Mouse (Mus musculus) limb, embryonic 10.5 days (tissue): Measurements from ENCODE around the gene Ttc12. TPM values are rescaled to one million over a fixed set of nuclear protein-coding genes. Genes with fewer than 3 reads are reported as not detected.

Experiments
- DNase-seq: peaks from one replicate; pipeline ENCODE4 v3.0.0-alpha.2; 2017; ENCODE audit warnings: low spot score
- H3K27ac ChIP-seq: fragments of 300-500 bp; sonication (generic); 2 replicates; pipeline ENCODE4 v1.5.1; 2016; ENCODE audit warnings: mild to moderate bottlenecking
- H3K27me3 ChIP-seq: fragments of 300-500 bp; sonication (generic); 2 replicates; pipeline ENCODE4 v1.6.1; 2016; ENCODE audit warnings: low read depth, mild to moderate bottlenecking; ENCODE audit not compliant: poor library complexity, severe bottlenecking
- H3K36me3 ChIP-seq: fragments of 300-500 bp; sonication (generic); 2 replicates; pipeline ENCODE4 v1.6.1; 2016; ENCODE audit warnings: mild to moderate bottlenecking, moderate library complexity
- H3K4me1 ChIP-seq: fragments of 300-500 bp; sonication (generic); 2 replicates; pipeline ENCODE4 v1.6.1; 2016
- H3K4me3 ChIP-seq: fragments of 300-500 bp; sonication (generic); 2 replicates; pipeline ENCODE4 v1.5.1; 2016; ENCODE audit warnings: mild to moderate bottlenecking, moderate library complexity
- H3K9me3 ChIP-seq: fragments of 300-500 bp; sonication (generic); replicated peaks from 2 replicates; pipeline ENCODE4 v1.6.1; 2016; ENCODE audit warnings: mild to moderate bottlenecking
- WGBS: fragments of 180-500 bp; shearing (Covaris S2); methylation state at CpG from one replicate; pipeline ENCODE4 v1.1.7; 2016; 5-methylcytosine and 5-hydroxymethylcytosine counted together
- polyA plus RNA-seq: library from polyadenylated mRNA; unstranded; fragments of >200 nt; fragmentation: Nextera tagmentation; extraction: Ambion mirVana; gene quantifications from 2 replicates; pipeline ENCODE4 v1.2.1, GENCODE M21; 2016

The Ttc12 gene
- polyA plus RNA-seq, 1 experiment from 2014 or later, result 1.7 TPM

DNA sequence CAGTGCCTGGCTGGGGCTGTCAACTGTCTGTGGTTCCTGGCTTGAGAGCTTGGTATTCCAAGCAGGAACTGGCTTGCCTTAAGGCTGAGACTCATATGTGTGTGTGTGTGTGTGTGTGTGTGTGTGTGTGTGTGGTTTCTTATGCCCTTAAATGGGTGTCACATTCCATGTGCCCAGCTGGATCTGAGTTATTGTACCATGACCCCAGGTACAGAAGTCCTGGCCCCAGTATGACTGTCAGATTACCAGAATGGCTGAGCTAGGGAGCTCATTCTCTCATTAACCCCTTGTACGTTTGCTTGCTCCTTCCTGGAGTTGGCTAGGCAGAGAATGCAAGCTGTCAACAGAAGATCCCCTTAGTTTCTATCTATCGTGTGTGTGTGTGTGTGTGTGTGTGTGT lies 28.3 kb upstream of the Ttc12 start:
- no peaks in the 10 kb centered on the region for H3K9me3 ChIP-seq
- no peaks in the 10 kb centered on the region for H3K27me3 ChIP-seq
- H3K27ac ChIP-seq, result no peak overlapping the region
- H3K4me1 ChIP-seq, result no peaks in the 10 kb centered on the region
- DNase-seq, result no peak
- H3K36me3 ChIP-seq, result no peaks in the 10 kb centered on the region
- no peak overlapping the region for H3K4me3 ChIP-seq
- WGBS, result 64% methylated on average over 2 of the region's 2 CpGs

DNA sequence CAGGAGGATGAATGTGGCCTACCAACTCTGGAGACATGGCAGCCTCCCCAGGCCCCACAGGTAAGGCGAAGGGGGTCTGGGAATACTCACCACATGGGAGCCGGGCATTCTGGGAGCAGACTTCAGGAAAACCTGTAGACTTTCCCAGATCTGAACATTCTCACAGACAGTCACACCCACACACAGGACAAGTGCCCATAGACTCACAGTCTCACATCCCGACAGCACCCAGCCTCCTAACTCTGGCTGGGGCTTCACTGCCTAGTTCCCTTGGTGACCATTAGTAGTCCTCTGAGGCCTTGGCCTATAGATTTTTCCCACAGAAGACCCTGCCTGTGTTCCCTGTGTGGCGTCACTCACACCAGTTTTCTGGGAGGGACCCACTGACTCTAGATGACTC lies 24.6 kb upstream of the Ttc12 start:
- Histone ChIP-seq H3K36me3 (no peaks in the 10 kb centered on the region), H3K27ac (no peak overlapping the region), H3K27me3 (no peaks in the 10 kb centered on the region), H3K4me1 (no peaks in the 10 kb centered on the region), H3K4me3 (no peak overlapping the region), H3K9me3 (no peaks in the 10 kb centered on the region)
- DNase-seq, result no peak
- WGBS, result 91% methylated on average over 4 of the region's 4 CpGs

DNA sequence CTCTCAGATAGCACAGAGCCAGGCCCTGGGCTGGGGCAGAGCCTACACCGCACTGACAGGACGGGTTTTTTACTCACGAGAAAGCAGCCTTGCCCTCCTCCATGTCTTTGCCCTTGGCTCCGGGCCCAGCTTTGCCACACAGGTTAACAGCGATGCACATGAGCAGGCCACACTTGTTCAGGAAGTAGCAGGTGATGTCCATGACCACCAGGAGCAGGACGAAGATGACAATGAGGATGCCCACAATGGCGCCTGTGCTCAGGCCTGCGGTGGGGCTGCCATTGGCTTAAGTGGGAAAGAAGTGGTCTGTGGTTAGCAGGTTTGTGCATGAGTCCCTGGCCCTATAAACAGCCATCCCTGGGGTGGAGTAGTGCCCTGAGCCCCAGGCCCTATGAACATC lies 23.6 kb upstream of the Ttc12 start:
- H3K9me3 ChIP-seq, result no peaks in the 10 kb centered on the region
- WGBS, result 92% methylated on average over 8 of the region's 8 CpGs

DNA sequence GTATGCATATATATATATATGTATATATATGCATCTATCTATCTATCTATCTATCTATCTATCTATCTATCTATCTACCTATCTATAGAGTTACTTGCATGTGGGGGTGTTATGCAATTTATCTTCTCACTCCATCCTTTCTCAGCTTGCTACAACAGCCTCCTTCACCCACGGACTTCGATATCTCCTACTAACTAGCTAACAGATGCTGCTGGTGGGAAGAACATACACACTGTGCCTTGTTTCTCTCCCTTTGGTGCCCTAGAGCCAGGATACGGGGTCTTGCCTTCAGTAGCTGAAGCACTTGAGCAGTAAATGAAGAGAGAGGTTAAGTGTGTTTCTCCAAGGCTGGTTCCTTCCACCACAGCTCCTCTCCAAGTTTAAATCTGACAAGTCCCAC lies 23.1 kb upstream of the Ttc12 start:
- Histone ChIP-seq H3K27ac (no peak overlapping the region), H3K4me3 (no peak overlapping the region), H3K4me1 (no peaks in the 10 kb centered on the region), H3K27me3 (no peaks in the 10 kb centered on the region), H3K9me3 (no peaks in the 10 kb centered on the region), H3K36me3 (no peaks in the 10 kb centered on the region)
- WGBS, result 94% methylated on average over 3 of the region's 3 CpGs
- no peak for DNase-seq

More for the DNA sequence above, 23.6 kb upstream of the Ttc12 start:
- Histone ChIP-seq H3K4me3 (no peak overlapping the region), H3K4me1 (no peaks in the 10 kb centered on the region), H3K36me3 (no peaks in the 10 kb centered on the region), H3K27ac (no peak overlapping the region), H3K27me3 (no peaks in the 10 kb centered on the region)
- DNase-seq, result no peak

DNA sequence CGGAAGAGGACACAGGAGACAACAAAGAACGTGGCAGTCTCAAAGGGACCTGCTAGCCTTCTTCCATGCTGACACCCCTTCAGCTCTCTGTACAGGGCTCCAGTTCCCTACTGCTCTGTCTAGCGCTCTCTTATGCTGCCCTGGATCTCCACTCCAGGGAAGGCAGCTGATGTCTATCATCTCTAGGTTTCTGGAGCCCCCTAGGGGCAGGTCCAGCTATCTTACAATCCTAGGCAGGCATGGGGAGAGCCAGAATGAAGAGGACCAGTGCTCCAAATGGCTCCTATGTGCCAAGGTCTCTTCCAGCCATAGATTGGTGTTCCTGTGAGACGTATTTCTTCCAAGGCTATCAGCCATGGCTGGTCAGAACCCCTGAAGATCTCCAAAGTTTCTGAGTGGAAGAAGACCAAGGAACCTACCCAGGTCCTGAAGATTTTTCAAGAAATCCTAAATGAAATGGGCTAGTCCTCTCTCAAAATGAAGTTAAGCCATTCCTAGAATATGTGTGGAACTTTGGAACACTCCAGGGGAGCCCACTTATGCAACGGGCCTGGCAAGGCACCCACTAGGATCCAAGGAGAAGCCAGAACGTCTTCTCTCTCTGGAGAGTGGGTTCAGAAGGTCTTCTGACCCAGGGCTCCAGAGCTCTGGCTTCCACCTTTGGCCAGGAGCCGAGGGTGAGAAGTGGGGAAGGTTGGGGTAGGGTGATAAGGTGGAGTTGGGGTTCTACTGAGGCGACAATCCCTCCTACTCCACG lies 22.0 kb upstream of the Ttc12 start:
- 85% methylated on average over 9 of the region's 9 CpGs for whole genome bisulfite sequencing
- H3K36me3 ChIP-seq, result no peaks in the 10 kb centered on the region
- no peak overlapping the region for H3K27ac ChIP-seq
- H3K9me3 ChIP-seq, result no peaks in the 10 kb centered on the region
- DNase-seq, result no peak
- H3K4me3 ChIP-seq, result no peak overlapping the region
- H3K27me3 ChIP-seq, result no peaks in the 10 kb centered on the region
- no peaks in the 10 kb centered on the region for H3K4me1 ChIP-seq

DNA sequence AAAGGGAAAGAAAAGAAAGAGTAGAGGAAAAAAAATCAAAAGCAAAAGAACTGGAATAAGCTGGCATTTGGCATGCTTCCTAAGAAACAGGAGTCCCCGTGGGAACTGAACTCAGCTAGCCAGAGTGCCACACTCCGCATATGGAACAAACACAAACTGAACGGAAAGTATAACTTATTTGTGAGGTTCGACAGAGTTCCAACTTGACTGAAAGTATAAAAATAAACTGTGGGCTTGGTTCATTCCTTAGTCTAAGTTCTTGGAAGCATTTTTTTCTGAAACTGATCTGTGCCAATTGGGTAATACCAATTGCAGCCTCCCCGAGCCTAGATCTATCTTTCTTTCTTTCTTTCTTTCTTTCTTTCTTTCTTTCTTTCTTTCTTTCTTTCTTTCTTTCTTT lies 18.6 kb upstream of the Ttc12 start:
- Histone ChIP-seq H3K27me3 (no peaks in the 10 kb centered on the region), H3K9me3 (no peaks in the 10 kb centered on the region), H3K4me1 (no peaks in the 10 kb centered on the region), H3K36me3 (no peaks in the 10 kb centered on the region), H3K27ac (no peak overlapping the region), H3K4me3 (no peak overlapping the region)
- WGBS, result 86% methylated on average over 5 of the region's 5 CpGs
- DNase-seq, result no peak

DNA sequence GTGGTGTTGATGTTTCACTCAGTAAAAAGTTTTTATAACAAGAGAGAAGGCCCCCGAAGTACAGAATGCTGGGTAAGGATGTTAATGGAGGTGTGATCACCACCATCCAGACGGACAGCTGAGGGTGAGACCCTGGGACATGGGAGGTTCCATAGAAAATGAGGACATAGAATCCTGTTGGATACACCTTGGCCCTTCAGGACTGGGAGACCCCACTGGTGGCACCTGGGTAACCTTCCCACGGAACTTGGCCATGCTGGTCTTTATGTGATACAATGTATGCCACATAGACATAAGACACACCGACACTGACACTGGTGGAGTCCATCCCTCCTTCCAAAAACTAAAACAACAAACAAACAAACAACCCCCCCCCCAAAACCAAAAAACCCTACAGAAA lies 16.2 kb upstream of the Ttc12 start:
- no peaks in the 10 kb centered on the region for H3K9me3 ChIP-seq
- H3K27me3 ChIP-seq, result no peaks in the 10 kb centered on the region
- no peak overlapping the region for H3K4me3 ChIP-seq
- no peaks in the 10 kb centered on the region for H3K36me3 ChIP-seq
- H3K4me1 ChIP-seq, result no peaks in the 10 kb centered on the region
- no peak overlapping the region for H3K27ac ChIP-seq
- 93% methylated on average over 4 of the region's 4 CpGs for WGBS
- no peak for DNase-seq

DNA sequence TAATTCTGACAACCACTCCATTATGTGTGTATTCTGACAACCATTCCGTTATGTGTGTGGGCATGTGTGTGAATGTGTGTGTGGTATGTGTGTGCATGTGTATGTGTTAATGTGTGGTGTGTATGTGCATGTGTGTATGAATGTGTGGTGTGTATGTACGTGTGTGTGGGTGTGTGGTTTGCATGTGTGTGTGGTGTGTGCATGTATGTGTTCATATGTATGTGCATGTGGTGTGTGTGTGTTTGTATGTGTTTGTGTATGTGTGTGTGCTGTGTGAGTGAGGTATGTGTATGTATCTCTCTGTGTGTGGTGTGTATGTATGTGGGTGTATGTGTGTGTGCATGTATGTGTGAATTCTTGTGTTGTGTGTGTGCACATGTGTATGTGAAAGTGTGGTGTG lies 13.9 kb upstream of the Ttc12 start:
- 95% methylated on average over 2 of the region's 2 CpGs for WGBS
- Histone ChIP-seq H3K27ac (no peak overlapping the region), H3K36me3 (no peaks in the 10 kb centered on the region), H3K4me1 (no peaks in the 10 kb centered on the region), H3K4me3 (no peak overlapping the region), H3K27me3 (no peaks in the 10 kb centered on the region), H3K9me3 (no peaks in the 10 kb centered on the region)
- DNase-seq, result no peak

DNA sequence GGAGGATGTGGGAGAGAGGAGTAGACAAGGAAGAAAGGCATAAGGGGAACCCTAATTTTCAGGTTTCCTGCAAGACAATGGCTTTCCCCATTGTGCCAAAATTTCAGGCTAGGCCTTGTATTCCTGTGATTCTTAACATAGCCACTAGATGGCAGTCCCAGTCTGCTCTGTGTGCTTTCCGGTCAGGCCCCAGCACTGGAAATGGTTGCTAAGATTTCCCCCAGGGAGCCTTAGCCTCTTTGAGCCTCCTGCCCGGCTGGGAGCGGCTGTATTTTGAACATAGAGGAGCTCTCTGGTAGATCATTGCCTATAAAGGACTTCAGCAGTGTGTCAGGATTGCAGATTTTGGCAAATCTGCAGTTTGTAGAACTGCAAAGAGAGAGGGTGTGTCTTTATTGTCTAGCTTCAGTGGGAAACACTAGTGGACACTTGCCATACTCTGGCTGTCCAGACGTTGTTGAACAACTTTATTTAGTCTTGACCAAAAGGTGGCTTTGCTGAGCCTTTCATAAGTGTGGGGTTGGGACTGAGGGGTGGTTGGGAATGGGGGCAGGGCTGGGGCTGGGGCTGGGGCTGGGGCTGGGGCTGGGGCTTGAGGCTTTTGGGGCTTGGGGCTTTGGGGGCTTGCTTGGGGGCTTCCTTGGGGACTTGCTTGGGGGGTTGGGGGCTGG lies 8.1 kb upstream of the Ttc12 start:
- Histone ChIP-seq H3K36me3 (no peaks in the 10 kb centered on the region), H3K4me3 (no peak overlapping the region), H3K27ac (peak overlapping the region; percentile 56; the same call in 1 of the 2 replicates), H3K4me1 (peaks cover 7% of the 10 kb centered on the region), H3K9me3 (no peaks in the 10 kb centered on the region), H3K27me3 (no peaks in the 10 kb centered on the region)
- WGBS, result 13% methylated on average over 4 of the region's 4 CpGs
- peak; percentile 69 for DNase-seq

DNA sequence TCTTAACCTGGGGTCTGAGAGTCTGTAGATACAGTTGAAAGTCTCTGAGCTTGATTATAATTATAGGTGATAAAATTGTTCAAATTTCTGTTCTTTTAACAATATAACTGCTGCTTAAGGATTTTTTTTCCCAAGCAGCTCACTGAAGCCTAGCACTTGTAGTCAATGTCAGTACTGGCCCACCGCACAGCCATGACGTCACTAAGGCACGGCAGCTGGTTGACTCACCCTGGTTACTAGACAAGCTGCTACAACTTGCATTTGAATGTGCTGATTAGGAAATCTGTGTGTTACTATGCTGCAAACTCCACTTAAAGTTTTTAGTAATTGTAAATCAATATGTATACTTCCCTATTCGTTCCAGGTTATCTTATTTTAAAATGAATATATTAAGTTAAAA lies 4.6 kb upstream of the Ttc12 start:
- Histone ChIP-seq H3K9me3 (no peaks in the 10 kb centered on the region), H3K36me3 (no peaks in the 10 kb centered on the region), H3K4me1 (peaks cover 20% of the 10 kb centered on the region), H3K27ac (no peak overlapping the region), H3K27me3 (0 out of 2 replicates have a peak, but pooled peaks cover 12% of the 10 kb centered on the region), H3K4me3 (no peak overlapping the region)
- WGBS, result 89% methylated on average over 4 of the region's 4 CpGs
- DNase-seq, result no peak

DNA sequence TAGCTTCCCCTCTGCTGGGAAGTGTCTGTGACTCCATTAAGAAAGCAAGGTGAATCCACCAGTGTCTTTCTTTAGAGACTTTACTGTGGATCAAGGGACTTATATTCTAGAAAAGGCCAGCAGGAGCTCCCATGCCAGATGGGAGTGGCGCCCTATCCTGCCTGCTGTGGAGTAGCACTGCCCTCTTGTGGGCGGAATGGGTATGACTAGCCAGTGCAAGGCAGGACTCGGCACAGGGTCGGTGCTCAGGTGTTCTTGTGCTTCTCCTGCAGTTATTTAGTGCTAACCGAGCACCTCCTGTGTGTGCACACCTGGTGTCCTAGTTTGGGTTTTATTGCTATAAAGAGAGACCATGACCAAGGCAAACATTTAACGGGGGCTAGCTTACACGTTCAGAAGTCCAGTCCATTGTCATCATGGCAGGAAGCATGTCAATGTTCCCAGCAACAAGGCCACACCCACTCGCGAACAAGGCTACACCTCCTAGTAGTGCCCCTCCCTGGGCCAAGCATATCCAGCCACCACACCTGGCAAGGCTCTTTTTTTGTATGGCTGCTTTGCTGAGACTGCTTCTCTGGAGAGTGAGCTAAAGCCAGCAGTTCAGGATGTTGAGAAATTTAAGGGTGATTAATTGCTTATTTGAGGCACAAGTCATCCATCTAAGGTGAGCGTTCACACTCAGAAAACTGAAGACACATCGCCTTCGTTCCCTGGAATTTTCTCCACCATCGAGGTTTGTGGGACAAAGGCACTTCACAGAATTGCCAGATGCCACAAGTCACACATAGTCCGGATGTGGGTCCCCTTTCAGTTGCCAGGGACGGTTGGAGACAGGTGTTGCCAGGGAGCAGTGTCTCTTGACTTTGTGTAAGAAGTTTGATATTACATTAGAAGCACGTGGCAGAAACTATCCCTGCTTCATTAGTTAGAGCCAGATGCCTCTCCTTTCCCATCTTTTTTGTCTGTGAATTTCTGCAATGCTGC lies 3.2 kb upstream of the Ttc12 start:
- Histone ChIP-seq H3K36me3 (no peaks in the 10 kb centered on the region), H3K4me1 (peaks cover 31% of the 10 kb centered on the region), H3K27me3 (0 out of 2 replicates have a peak, but pooled peaks cover 12% of the 10 kb centered on the region), H3K27ac (no peak overlapping the region), H3K9me3 (no peaks in the 10 kb centered on the region), H3K4me3 (0 out of 2 replicates have a peak overlapping the region, but pooled peaks have one; percentile 22)
- DNase-seq, result peak; percentile 92
- WGBS, result 38% methylated on average over 16 of the region's 16 CpGs

DNA sequence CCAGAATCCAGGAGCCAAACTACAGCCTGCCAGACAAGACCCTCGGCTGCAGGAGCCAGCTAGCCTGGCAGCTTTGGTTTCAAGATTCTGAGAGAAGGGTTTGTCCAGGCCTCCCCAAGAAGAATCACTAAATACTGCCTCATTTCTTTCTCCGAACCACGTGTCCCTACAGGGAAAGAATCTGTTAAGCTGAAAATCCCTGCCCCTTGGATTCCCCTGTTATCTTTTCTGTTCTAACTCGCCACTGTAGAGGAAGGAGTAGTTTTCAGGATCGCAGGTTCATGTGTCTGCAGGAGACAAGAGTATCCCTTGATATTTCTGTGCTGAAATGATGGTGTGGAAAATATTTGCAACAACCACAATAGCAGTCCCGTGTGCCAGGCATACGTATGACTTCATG lies 2.2 kb upstream of the Ttc12 start:
- 83% methylated on average over 7 of the region's 7 CpGs for WGBS

DNA sequence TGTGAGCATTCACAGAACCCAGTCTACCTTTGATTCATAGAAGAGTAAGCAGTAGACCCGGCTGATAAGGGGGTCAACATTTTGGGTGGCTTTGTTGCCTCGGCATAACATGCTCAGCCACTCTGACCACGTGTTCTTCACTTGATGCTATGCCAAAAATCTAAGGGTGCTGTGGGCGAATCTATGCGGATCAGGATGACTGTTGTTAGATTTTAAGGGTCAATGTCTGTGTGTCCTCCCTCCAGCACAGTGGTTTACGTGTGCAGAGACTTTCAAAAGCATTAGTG lies 1.6 kb upstream of the Ttc12 start:
- Histone ChIP-seq H3K9me3 (no peaks in the 10 kb centered on the region), H3K4me3 (no peak overlapping the region), H3K27me3 (0 out of 2 replicates have a peak, but pooled peaks cover 12% of the 10 kb centered on the region), H3K4me1 (peaks cover 40% of the 10 kb centered on the region), H3K36me3 (no peaks in the 10 kb centered on the region), H3K27ac (no peak overlapping the region)
- DNase-seq, result no peak
- WGBS, result 86% methylated on average over 6 of the region's 6 CpGs

More for the DNA sequence above, 2.2 kb upstream of the Ttc12 start:
- no peak for DNase-seq
- no peak overlapping the region for H3K27ac ChIP-seq
- peaks cover 37% of the 10 kb centered on the region for H3K4me1 ChIP-seq
- no peaks in the 10 kb centered on the region for H3K9me3 ChIP-seq
- no peak overlapping the region for H3K4me3 ChIP-seq
- 0 out of 2 replicates have a peak, but pooled peaks cover 12% of the 10 kb centered on the region for H3K27me3 ChIP-seq
- H3K36me3 ChIP-seq, result no peaks in the 10 kb centered on the region
